Mouse (Mus musculus): ENCODE measurements at regions not wholly inside any gene's neighbourhood (a gene's known extent, or its start where the extent isn't known, plus 50 kb on each side); places are given as distances from the start of the nearest gene placed in this dataset.

DNA sequence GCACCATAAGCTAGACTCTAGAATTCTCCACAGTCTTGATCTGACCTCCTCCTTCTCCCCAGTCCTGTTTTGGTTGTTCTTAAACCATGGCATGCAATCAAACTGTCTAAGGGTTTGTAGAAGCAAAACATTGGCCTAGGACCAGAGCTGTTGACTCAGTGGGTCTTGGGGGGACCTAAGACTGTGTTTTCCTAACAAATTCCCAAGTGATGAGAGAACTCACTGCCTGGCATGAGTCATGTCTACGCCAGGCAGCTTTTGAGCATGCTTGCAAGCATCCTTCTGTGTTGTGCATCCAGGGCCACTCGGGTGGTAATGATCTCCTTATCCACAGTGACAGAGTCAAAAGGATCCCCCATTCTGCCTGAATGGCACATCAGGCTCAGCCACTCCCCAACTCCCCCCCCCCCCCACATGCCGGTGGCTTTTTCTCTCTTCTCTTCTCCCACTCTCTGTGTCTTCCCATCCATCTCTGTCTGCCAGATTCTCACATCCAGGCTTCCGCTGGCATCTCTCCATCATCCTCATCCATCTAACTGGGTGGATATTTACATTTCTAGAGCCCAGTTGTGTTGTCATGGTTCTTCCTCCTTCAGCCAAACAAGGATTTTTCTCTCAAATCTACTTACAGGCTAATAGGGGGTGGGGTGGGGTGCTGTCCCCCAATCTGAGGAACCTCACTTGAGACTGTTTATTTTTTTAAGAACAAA lies 246.1 kb upstream of the Cadm1 start:
- H3K27me3 ChIP-seq (replicated peaks) = no peaks in the 10 kb centered on the region
- no peaks in the 10 kb centered on the region for H3K4me1 ChIP-seq
- H3K36me3 ChIP-seq (replicated peaks; ENCODE audit: low read length) = no peaks in the 10 kb centered on the region
- peaks cover 30% of the 10 kb centered on the region for H3K9me3 ChIP-seq
- no peak for TF ChIP-seq FLI1 (IDR thresholded peaks at IDR 0.05; ENCODE audit: low read length)
- TF ChIP-seq GATA1 (IDR thresholded peaks at IDR 0.05; ENCODE audit: borderline replicate concordance, low read length) = no peak
- no peak overlapping the region for H3K4me3 ChIP-seq (replicated peaks)

DNA sequence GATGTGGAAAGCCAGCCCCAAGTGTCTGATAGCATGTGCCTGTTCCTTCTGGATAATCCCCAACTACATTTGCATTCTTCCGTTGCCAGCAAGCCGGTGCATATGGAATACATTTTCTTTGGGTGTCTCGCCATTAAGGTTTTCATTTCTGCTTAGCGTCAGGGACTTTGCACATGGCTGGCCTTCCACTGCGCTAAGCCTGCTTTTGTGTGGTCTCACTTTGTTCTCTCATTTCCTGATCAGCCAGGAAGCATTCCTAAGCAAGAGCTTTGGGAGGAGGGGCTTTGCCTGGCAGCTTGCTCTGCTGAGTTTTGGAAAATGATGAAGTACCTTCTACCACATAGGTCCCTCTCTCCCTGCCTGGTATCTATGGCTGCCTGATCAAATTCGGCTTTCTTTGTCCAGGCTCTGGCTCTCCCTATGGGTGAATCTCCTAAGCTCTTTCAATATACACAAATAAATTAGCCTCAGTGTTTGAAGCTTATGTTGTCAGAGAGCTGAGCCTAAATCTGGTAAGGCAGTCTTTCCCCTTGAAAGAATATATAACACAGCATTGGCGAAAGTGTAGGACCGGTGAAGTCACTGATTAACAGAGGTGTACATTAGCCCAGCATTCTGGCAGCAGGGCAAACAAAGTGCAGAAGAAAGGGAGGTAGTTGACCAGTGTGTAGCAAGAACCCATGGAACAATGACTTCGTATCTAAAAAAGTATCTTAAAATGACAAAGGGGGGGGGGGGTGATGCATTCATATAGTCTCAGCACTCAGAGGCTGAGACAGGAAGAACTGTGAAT lies 242.8 kb upstream of the Cadm1 start:
- H3K36me3 ChIP-seq (replicated peaks; ENCODE audit: low read length) = no peaks in the 10 kb centered on the region
- peaks cover 16% of the 10 kb centered on the region for H3K9me3 ChIP-seq
- no peaks in the 10 kb centered on the region for H3K27me3 ChIP-seq (replicated peaks)
- H3K4me1 ChIP-seq = no peaks in the 10 kb centered on the region
- no peak overlapping the region for H3K4me3 ChIP-seq (replicated peaks)
- TF ChIP-seq FLI1 (IDR thresholded peaks at IDR 0.05; ENCODE audit: low read length) = no peak
- no peak for TF ChIP-seq GATA1 (IDR thresholded peaks at IDR 0.05; ENCODE audit: borderline replicate concordance, low read length)

DNA sequence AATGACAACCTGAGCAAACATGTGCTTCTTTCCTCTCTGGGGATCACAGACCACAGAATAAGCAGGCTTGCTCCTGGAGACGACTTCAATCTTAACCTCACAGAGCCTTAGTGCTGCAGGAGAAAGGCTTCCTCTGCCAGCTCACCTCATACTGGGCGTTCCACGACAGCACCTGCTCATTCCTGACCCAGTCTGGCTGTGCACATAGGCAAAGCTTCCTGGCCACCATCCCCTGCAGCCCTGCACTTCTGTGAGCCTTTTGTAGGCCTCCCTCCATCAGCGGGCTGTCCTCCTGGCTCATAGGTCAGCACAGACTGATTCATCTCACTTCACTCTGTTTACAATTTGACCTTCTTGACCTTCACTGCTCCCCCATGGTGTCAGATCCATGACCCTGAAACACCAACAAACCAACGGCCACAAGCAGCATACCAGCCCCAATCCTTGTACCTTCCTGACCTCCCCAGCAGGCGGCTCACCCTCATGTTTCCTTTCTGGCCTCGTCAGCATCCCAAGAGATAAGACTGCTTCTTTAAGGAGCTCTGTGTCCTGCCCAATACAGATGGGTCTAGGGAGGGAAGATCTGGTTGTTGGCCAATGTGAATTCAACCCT lies 241.3 kb upstream of the Cadm1 start:
- Histone ChIP-seq H3K9me3 (peaks cover 23% of the 10 kb centered on the region), H3K4me3 (replicated peaks) (peak overlapping the region; percentile 24), H3K36me3 (replicated peaks; ENCODE audit: low read length) (no peaks in the 10 kb centered on the region), H3K27me3 (replicated peaks) (no peaks in the 10 kb centered on the region), H3K4me1 (no peaks in the 10 kb centered on the region)
- TF ChIP-seq FLI1 (IDR thresholded peaks at IDR 0.05; ENCODE audit: low read length) (no peak), GATA1 (IDR thresholded peaks at IDR 0.05; ENCODE audit: borderline replicate concordance, low read length) (no peak)

DNA sequence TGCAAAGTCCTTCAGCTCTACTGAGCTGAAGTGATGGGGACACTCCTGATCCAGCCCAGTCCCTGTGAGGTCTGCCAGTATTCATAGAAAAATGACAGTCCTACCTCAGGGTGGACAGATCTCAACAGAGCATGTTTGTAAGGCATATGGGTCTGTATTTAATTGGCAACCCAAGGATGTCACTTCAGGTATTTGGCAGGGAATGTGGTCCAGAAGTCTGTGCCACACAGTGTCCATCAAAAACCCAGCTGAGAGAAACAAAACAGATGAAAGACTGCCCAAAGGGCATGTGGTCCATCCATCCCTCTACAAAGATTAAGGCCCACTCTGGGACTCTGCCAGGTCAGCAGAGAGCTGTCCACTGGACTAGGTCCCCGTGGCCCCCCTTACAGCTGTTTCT lies 229.3 kb upstream of the Cadm1 start:
- Histone ChIP-seq H3K4me3 (replicated peaks) (no peak overlapping the region), H3K36me3 (replicated peaks; ENCODE audit: low read length) (no peaks in the 10 kb centered on the region), H3K27me3 (replicated peaks) (no peaks in the 10 kb centered on the region), H3K4me1 (no peaks in the 10 kb centered on the region), H3K9me3 (0 out of 2 replicates have a peak, but pooled peaks cover 8% of the 10 kb centered on the region)
- TF ChIP-seq FLI1 (IDR thresholded peaks at IDR 0.05; ENCODE audit: low read length) (no peak), GATA1 (IDR thresholded peaks at IDR 0.05; ENCODE audit: borderline replicate concordance, low read length) (no peak)

DNA sequence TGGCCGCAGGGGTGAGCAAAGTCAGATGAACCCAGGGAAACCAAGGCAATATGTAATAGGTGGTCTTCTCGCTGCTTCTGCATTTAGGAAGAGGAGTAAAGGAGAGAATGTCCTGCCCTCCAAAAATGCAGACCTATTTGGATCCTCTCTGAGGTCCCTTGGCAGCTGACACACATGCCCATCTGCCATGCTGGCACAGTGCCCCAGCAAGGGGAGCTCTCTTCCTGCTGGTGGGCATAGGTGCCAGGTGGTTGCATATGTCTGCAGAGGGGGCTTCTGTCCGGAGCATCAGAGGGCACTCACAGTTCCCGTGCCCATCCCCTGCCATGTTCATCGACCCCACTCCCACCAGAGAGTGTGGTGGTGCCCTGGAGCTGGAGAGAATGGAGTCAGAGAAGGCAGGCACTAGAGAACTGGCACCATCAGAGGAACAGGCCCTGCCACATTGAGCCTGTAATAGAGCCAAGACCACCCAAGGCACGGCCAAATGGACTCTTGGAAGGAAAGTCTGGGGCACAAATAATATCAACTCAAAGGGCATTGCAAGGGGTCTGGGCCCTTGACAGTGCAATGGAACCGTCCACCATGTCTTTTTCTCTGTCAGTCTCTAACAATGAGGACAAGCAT lies 222.7 kb upstream of the Cadm1 start:
- no peaks in the 10 kb centered on the region for H3K4me1 ChIP-seq
- TF ChIP-seq FLI1 (IDR thresholded peaks at IDR 0.05; ENCODE audit: low read length) = no peak
- no peak for TF ChIP-seq GATA1 (IDR thresholded peaks at IDR 0.05; ENCODE audit: borderline replicate concordance, low read length)
- peaks cover 35% of the 10 kb centered on the region for H3K9me3 ChIP-seq

DNA sequence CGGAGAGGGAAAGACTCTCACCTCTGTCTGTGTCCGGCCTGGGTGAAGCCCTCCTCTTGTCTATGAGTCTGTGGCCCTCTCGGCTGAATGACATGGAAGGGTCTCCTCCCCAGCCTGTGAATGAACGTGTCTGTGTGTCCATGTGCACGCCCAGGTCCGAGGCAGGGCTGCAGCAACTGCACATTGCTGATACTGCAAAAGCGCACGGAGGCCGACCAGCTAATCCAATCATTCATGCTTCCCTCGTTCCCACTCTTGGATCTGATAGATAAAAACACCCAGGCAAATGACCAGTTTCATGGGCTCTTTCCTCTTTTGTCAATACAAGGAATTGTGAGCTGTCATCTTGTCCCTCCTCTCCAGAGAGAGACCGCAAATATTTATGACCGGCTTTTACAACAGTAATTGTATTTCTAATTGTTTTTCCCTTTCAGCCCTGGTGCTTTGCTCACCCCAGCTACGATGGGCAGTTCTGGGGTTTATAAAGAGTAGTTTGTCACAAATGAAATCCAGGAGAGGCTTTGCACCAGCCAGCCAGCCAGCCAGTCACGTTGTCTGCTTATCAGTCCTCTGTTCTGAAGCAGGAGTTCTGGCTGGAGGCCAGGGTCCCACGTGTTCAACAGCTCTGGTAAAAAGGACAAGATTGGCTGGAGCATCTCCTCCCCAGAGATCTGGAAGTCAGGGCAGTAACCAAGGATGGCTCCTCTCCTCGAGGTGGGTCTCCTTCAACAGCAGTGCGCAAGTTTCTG lies 222.0 kb upstream of the Cadm1 start:
- H3K27me3 ChIP-seq (replicated peaks) = no peaks in the 10 kb centered on the region
- no peaks in the 10 kb centered on the region for H3K36me3 ChIP-seq (replicated peaks; ENCODE audit: low read length)
- H3K4me3 ChIP-seq (replicated peaks) = no peak overlapping the region
- H3K9me3 ChIP-seq = peaks cover 32% of the 10 kb centered on the region
- no peaks in the 10 kb centered on the region for H3K4me1 ChIP-seq
- TF ChIP-seq GATA1 (IDR thresholded peaks at IDR 0.05; ENCODE audit: borderline replicate concordance, low read length) = no peak
- TF ChIP-seq FLI1 (IDR thresholded peaks at IDR 0.05; ENCODE audit: low read length) = no peak

More for the DNA sequence above, 222.7 kb upstream of the Cadm1 start:
- Histone ChIP-seq H3K36me3 (replicated peaks; ENCODE audit: low read length) (no peaks in the 10 kb centered on the region), H3K4me3 (replicated peaks) (no peak overlapping the region), H3K27me3 (replicated peaks) (no peaks in the 10 kb centered on the region)

DNA sequence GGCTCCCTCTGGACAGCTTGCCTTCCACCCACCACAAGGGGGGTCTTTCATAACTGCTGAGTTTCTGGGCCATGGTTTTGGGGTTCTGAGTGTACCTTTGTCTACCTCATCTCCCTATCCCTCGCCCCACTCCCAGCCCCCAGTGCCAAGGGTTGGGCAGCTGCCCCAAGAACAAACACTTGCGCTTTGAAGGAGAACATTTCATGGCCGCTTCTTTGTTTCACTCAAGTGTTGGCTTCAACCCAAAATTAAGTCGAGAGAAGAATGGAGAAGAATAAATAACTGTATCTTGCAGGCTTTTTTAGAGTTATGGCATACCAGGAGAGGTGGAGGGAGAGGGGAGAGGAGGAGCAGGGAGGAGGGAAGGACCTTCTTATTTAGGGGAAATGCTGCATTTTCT lies 216.5 kb upstream of the Cadm1 start:
- Histone ChIP-seq H3K4me1 (no peaks in the 10 kb centered on the region), H3K4me3 (replicated peaks) (no peak overlapping the region), H3K36me3 (replicated peaks; ENCODE audit: low read length) (no peaks in the 10 kb centered on the region), H3K27me3 (replicated peaks) (no peaks in the 10 kb centered on the region), H3K9me3 (peaks cover 19% of the 10 kb centered on the region)
- no peak for TF ChIP-seq FLI1 (IDR thresholded peaks at IDR 0.05; ENCODE audit: low read length)

DNA sequence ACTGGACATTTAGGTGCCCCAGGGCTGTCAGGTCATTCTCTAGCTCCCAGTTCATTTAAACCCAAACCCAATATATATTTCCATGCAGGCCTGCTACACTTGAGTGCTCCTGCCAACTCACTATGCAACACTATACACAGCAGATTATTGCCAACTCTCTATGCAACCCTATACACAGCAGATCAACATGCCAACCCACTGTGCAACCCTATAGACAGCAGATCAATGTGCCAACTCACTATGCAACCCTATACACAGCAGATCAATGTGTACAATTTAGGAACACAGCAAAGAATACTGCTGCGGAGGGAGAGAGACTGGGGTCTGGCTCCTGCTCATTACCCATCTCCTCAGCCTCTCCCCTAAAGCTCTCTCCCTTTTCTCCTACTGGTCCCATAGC lies 215.7 kb upstream of the Cadm1 start:
- no peak overlapping the region for H3K4me3 ChIP-seq (replicated peaks)
- peaks cover 19% of the 10 kb centered on the region; the same call in 1 of the 2 replicates for H3K9me3 ChIP-seq
- no peaks in the 10 kb centered on the region for H3K4me1 ChIP-seq
- H3K36me3 ChIP-seq (replicated peaks; ENCODE audit: low read length) = no peaks in the 10 kb centered on the region
- no peaks in the 10 kb centered on the region for H3K27me3 ChIP-seq (replicated peaks)
- TF ChIP-seq FLI1 (IDR thresholded peaks at IDR 0.05; ENCODE audit: low read length) = no peak
- TF ChIP-seq GATA1 (IDR thresholded peaks at IDR 0.05; ENCODE audit: borderline replicate concordance, low read length) = no peak

DNA sequence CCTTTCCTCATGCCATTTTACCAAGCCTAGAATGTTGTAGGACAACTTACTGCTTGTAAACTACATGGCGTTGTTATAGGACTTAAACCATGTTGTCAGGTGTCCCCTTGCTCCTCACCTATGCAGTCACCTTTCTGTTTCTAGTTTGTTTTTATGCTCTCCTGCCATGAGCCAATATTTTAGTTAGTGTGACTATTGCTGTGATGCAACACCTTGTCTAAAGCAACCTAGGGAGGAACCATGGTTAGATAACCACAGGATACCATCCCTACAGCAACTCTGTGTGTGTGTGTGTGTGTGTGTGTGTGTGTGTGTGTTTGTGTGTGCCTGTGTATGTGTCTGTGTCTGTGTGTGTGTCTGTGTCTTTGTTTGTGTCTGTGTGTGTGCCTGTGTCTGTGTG lies 209.6 kb upstream of the Cadm1 start:
- TF ChIP-seq FLI1 (IDR thresholded peaks at IDR 0.05; ENCODE audit: low read length) = no peak
- TF ChIP-seq GATA1 (IDR thresholded peaks at IDR 0.05; ENCODE audit: borderline replicate concordance, low read length) = no peak
- Histone ChIP-seq H3K4me1 (no peaks in the 10 kb centered on the region), H3K9me3 (peaks cover 27% of the 10 kb centered on the region), H3K27me3 (replicated peaks) (no peaks in the 10 kb centered on the region), H3K36me3 (replicated peaks; ENCODE audit: low read length) (no peaks in the 10 kb centered on the region), H3K4me3 (replicated peaks) (no peak overlapping the region)
